Mouse (Mus musculus) midbrain, embryonic 15.5 days (tissue): ENCODE results near the gene Hdhd3. TPM values are rescaled to one million over a fixed set of nuclear protein-coding genes. Genes with fewer than 3 reads are reported as not detected.

Source experiments
- ATAC-seq: fragments of 200-750 bp; cut with Nextera tagmentation; replicated peaks from 2 replicates; pipeline ENCODE4 v1.8.0; 2017; ENCODE audit warnings: moderate TSS enrichment
- H3K27ac ChIP-seq: fragments of 300-500 bp; sonication (generic); 2 replicates; pipeline ENCODE4 v1.5.1; 2015; ENCODE audit warnings: mild to moderate bottlenecking, inconsistent platforms
- H3K27me3 ChIP-seq: fragments of 300-500 bp; sonication (generic); replicated peaks from 2 replicates; pipeline ENCODE4 v1.6.1; 2015; ENCODE audit warnings: inconsistent platforms
- H3K36me3 ChIP-seq: fragments of 300-500 bp; sonication (generic); replicated peaks from 2 replicates; pipeline ENCODE4 v1.6.1; 2015; ENCODE audit warnings: inconsistent platforms
- H3K4me1 ChIP-seq: fragments of 300-500 bp; sonication (generic); 2 replicates; pipeline ENCODE4 v1.6.1; 2015; ENCODE audit warnings: inconsistent platforms
- H3K4me2 ChIP-seq: fragments of 300-500 bp; sonication (generic); 2 replicates; pipeline ENCODE4 v1.6.1; 2015; ENCODE audit warnings: inconsistent platforms, mild to moderate bottlenecking, moderate library complexity
- H3K4me3 ChIP-seq: fragments of 300-500 bp; sonication (generic); 2 replicates; pipeline ENCODE4 v1.5.1; 2015; ENCODE audit warnings: mild to moderate bottlenecking, inconsistent platforms
- H3K9ac ChIP-seq: fragments of 300-500 bp; sonication (generic); 2 replicates; pipeline ENCODE4 v1.6.1; 2015; ENCODE audit warnings: mild to moderate bottlenecking, inconsistent platforms
- H3K9me3 ChIP-seq: fragments of 300-500 bp; sonication (generic); 2 replicates; pipeline ENCODE4 v1.6.1; 2016; ENCODE audit warnings: inconsistent platforms
- WGBS: fragments of 180-500 bp; shearing (Covaris S2); methylation state at CpG from one replicate; pipeline ENCODE4 v1.1.7; 2015; ENCODE audit warnings: mixed read lengths; 5-methylcytosine and 5-hydroxymethylcytosine counted together
- polyA plus RNA-seq: library from polyadenylated mRNA; unstranded; fragments of >200 nt; fragmentation: Nextera tagmentation; extraction: Ambion mirVana; gene quantifications from 2 replicates; pipeline ENCODE4 v1.2.1, GENCODE M21; 2015

Gene Hdhd3
- polyA plus RNA-seq, 1 experiment from 2014 or later = 12.7 TPM

GRCm38 (mm10) chr4:62463124-62463523 is 40.1 kb downstream of the Hdhd3 start:
- no peak overlapping the region for H3K27ac ChIP-seq
- H3K4me2 ChIP-seq = no peak overlapping the region
- H3K4me1 ChIP-seq = no peaks in the 10 kb centered on the region
- ATAC-seq = no peak
- H3K36me3 ChIP-seq = peaks cover 3% of the 10 kb centered on the region; the same call in 1 of the 2 replicates
- H3K4me3 ChIP-seq = no peak overlapping the region
- 93% methylated on average over 2 of the region's 2 CpGs for WGBS
- no peaks in the 10 kb centered on the region for H3K27me3 ChIP-seq
- H3K9me3 ChIP-seq = no peaks in the 10 kb centered on the region
- H3K9ac ChIP-seq = no peak overlapping the region

DNA sequence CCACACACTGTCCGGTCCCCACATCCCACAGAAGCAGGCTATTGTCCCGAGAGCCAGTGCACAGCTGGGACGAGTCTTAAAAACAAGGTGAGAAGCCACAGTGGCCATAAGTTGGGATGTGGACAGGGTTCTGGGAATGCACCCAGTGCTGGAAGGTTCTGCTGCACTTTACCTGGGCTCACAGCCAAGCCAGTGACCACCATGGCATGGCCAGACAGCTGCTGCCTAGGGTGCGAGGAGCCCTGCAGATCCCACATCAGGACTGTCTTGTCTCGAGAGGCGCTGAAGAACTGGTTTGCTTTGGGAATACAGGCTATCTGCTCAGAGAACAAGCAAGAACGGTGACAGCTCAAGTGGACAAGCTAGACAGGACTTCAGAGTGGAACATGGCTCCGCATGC is 42.9 kb downstream of the Hdhd3 start:
- no peak for ATAC-seq
- 93% methylated on average over 8 of the region's 8 CpGs for WGBS
- H3K4me1 ChIP-seq = no peaks in the 10 kb centered on the region

GRCm38 (mm10) chr4:62459081-62459480 is 44.2 kb downstream of the Hdhd3 start:
- H3K9me3 ChIP-seq = no peaks in the 10 kb centered on the region
- H3K27me3 ChIP-seq = no peaks in the 10 kb centered on the region
- H3K36me3 ChIP-seq = peaks cover 3% of the 10 kb centered on the region; the same call in 1 of the 2 replicates
- H3K4me3 ChIP-seq = no peak overlapping the region
- H3K4me1 ChIP-seq = no peaks in the 10 kb centered on the region
- H3K4me2 ChIP-seq = no peak overlapping the region
- no peak overlapping the region for H3K27ac ChIP-seq
- 96% methylated on average over 3 of the region's 3 CpGs for WGBS
- ATAC-seq = no peak
- H3K9ac ChIP-seq = no peak overlapping the region

More for the DNA sequence above, 42.9 kb downstream of the Hdhd3 start:
- Histone ChIP-seq H3K27ac (no peak overlapping the region), H3K4me3 (no peak overlapping the region), H3K9ac (no peak overlapping the region), H3K9me3 (no peaks in the 10 kb centered on the region), H3K36me3 (peaks cover 3% of the 10 kb centered on the region; the same call in 1 of the 2 replicates), H3K27me3 (no peaks in the 10 kb centered on the region), H3K4me2 (no peak overlapping the region)

- H3K9ac ChIP-seq = no peak overlapping the region
- no peak overlapping the region for H3K4me3 ChIP-seq
- WGBS = 64% methylated on average over 5 of the region's 5 CpGs
Observed at GRCm38 (mm10) chr4:62454995-62455394, 48.3 kb downstream of the Hdhd3 start.

More at GRCm38 (mm10) chr4:62454995-62455394, 48.3 kb downstream of the Hdhd3 start:
- ATAC-seq = no peak
- Histone ChIP-seq H3K27me3 (no peaks in the 10 kb centered on the region), H3K36me3 (0 out of 2 replicates have a peak, but pooled peaks cover 3% of the 10 kb centered on the region), H3K9me3 (no peaks in the 10 kb centered on the region), H3K27ac (no peak overlapping the region), H3K4me2 (no peak overlapping the region), H3K4me1 (no peaks in the 10 kb centered on the region)

Other genes starting within 250 kb of the Hdhd3 start
- 19.3 and 19.7 TPM in 2 replicates for gene Slc31a2, start 240.9 kb downstream of the Hdhd3 start, polyA plus RNA-seq
- 20.9 and 23.0 TPM in 2 replicates for gene Fkbp15, start 142.9 kb downstream of the Hdhd3 start, polyA plus RNA-seq
- gene Slc31a1, start 142.7 kb downstream of the Hdhd3 start, polyA plus RNA-seq = 34.6 and 36.8 TPM in 2 replicates
- gene Cdc26, start 94.8 kb downstream of the Hdhd3 start, polyA plus RNA-seq = 75.0 and 76.5 TPM in 2 replicates
- 15.6 and 16.5 TPM in 2 replicates for gene Prpf4, start 94.7 kb downstream of the Hdhd3 start, polyA plus RNA-seq
- 0.20 and 0.21 TPM in 2 replicates for gene Rnf183, start 68.2 kb downstream of the Hdhd3 start, polyA plus RNA-seq
- gene Wdr31, start 32.6 kb downstream of the Hdhd3 start, polyA plus RNA-seq = 15.8 and 16.3 TPM in 2 replicates
- 0.60 and 1.0 TPM in 2 replicates for gene Bspry, start 23.4 kb downstream of the Hdhd3 start, polyA plus RNA-seq
- 71.2 and 72.1 TPM in 2 replicates for gene Alad, start 16.5 kb upstream of the Hdhd3 start, polyA plus RNA-seq
- 58.9 and 62.2 TPM in 2 replicates for gene Pole3, start 21.6 kb upstream of the Hdhd3 start, polyA plus RNA-seq
- 0.52 and 1.2 TPM in 2 replicates for gene 4933430I17Rik, start 21.9 kb upstream of the Hdhd3 start, polyA plus RNA-seq
- 76.6 and 80.1 TPM in 2 replicates for gene Rgs3, start 56.4 kb upstream of the Hdhd3 start, polyA plus RNA-seq